Mouse (Mus musculus) liver, adult (tissue): ENCODE results near the gene Fam243.

Experiments used
- GATA4 ChIP-seq: IDR thresholded peaks from 2 replicates; pipeline ENCODE4 v1.6.1; 2014; ENCODE audit warnings: mild to moderate bottlenecking, low read length; ENCODE audit not compliant: insufficient replicate concordance

The Fam243 gene

DNA sequence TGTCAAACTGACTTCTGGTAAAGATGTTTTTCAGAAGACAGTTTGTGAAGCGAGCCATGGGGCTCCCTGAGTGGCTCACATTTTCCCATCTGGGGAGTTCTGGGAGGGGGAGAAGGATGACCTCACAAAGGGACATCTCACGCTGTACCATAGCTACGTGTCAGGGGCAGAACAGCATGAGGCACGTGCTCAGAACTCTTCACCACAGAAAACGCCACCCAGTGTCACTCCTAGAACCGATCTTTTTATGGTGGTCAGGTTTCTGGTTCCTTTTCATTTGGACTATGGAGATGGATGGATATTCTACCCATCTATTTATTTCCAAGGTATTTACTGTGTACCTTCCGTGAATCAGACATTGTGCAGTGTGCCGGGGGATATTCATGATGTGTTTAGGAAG, at the start of gene Fam243:
Gene Fam243, minus strand, starts transcription at position 101 of the 400 bp plus-strand sequence.
- TF ChIP-seq GATA4: no peak

DNA sequence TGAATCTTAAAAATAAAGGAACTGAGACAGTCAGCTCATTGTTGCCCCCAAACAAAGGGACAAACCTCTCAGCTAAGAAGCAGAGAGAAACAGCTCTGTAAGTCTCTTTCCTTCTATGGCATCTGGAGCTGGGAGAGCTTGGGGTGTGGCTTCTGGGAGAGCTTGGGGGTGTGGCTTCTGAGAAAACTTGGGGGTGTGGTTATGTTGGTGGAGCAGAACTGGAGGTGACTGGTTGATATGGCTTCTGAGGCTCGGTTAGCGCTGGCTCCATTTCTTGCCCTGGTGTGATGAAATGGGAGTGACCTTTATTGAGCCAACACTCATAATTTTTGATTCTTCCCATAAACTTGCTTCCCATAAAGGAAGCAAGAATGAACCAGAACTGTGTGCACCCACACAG, 48.0 kb upstream of the Fam243 start:
- no peak for TF ChIP-seq GATA4

DNA sequence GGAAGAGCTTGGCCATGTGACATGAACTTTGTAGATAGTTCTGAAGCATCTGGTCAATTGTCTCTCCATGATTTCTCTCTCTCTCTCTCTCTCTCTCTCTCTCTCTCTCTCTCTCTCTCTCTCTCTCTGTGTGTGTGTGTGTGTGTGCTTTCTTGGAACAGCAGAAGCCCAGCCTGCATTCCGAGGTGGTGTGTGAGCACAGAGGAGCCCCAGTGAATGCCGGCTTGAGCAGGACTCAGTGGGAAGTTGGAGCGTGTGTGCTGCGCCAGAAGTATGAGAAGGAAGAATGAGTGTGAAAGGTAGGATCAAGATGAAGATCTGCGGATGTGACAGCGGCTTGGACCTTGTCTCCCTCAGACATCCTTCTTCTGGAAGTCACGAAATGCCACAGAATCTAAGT, 44.2 kb upstream of the Fam243 start:
- no peak for TF ChIP-seq GATA4

DNA sequence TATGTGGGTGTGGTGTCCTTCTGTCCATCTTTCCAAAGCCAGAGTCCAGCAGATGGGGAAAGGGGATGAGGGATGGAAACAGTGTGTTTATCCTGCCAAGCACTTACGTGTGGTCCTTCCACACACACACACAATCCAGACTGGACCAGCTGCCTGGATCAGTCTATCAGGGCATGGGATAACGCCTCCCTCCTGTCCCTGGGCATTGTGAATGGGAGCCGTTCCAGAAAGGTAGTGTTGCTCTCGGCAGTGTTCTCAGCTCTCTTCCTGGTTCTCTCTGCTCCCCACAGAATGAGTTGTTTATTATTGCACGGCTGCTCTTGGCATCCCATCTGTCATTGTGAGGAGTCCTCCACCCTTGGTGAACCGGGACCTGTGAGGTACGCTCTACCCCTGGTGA, 39.5 kb upstream of the Fam243 start:
- TF ChIP-seq GATA4: no peak

DNA sequence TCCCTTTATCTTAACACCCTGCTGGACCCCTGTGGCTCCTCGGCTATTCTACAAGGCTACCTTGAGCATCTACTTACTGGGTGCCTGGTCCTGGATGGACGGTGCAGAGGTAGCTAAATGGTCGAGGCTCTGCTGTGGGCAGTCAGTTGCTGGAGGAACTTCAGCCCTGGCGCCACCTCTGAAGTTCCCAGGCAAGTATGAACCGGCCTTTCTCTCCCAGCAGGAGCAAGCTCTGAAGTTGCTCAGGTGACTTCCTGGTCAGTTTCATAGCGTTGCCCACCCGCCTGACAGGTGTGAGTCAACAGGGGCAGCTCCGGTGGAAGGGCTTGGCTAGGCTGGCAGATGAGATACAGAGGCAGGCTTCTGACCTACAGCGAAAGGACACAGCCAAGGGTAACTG, 38.0 kb upstream of the Fam243 start, which contains the start of gene Kcne1:
Gene Kcne1, minus strand, starts transcription at position 240 of the 400 bp plus-strand sequence.
- no peak for TF ChIP-seq GATA4

DNA sequence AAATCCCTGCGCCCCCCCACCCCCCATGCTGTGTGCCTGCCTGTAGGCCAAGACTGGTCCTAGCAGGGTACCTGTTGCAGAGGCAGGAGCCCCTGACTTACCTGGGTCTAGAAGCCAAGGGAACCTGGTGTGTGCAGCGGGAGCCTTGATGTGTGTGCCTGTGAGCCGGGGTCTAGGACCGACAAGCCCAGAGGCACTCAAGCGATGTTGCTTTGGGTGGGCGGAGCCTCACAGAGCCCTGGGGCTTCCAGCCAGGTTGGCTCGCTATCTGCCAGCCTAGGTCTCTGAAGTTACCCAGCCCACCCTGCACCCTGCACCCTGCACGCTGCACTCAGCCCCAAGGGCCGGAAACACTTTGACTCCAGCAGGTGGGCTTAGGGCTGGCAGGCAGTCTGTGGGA, 37.5 kb upstream of the Fam243 start:
- no peak for TF ChIP-seq GATA4

DNA sequence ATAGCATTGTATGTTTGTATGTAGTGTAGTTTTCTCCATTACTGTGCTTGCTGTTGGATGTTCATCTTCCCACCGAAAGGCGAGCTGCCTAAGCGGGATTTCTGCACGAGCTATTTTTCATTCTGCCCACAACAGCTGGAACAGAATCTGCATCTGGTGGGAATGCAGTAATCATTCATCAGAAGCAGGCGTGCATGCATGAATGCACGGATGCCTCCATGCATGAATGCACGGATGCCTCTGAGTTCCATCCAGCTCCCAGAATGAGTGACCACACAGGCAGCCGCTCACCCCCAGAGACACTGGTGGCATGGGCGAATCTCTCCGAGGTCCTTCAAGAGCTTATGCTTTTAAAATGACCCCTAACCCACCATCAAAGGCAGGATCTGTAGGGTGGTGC, 36.3 kb upstream of the Fam243 start:
- no peak for TF ChIP-seq GATA4

DNA sequence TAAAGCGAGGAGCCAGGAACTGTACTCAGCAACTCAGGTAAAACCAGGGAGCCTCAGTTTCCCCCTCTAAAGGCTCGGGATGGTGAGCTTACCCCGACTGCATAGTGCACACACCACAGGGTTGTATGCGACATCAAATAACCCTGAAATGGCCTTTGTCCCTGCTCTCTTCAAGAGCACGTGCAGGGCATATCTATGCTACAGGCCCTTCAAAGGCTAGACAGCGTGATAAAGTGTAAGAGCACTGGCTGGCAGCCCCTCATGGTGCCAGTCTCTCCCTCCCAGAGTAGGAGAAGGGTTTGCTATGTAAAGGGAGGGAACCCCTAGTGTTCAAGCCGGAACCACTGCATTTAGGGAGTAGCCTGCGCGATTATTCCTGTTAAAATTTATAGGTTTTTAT, 35.8 kb upstream of the Fam243 start:
- no peak for TF ChIP-seq GATA4

DNA sequence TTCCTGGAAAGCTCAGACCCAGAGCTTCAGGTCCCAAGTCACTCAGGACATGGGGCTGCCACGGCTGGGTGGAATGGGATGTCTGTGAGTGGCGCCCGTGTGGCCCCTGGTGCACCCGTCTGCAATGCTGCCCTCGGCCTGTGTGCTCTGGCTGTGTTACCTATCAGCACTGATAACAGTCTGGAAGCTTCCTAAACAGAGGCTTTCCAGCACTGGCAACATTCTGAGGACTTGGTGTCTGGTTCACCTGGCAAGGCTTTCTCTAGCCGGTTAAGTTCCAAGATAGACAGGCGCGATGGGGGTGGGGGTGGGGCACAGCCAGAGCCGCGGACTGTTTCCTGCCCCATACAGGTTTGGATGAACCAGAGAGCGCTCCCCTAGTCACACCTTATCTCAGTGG, 34.7 kb upstream of the Fam243 start:
- TF ChIP-seq GATA4: peak; percentile 66; the same call in 1 of the 2 replicates

DNA sequence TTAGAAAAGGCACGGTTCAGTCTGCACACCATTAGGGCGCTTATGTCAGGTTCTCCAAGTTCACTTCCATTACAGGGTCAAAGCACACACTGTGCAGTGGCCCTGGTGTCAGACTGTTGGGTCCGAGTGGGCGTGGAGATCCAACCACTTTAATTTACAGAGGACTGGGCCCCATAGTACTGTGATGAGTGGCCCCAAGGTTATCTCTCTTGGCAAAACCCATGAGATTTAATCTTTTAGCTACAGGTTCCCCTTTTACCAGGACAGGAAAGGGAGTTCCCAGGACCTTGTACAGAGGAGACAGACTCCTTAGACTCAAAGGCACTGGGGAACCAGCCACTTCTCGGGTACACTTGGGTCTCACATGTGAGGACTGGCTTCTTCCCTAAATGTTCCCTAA, 34.1 kb upstream of the Fam243 start:
- TF ChIP-seq GATA4: no peak

DNA sequence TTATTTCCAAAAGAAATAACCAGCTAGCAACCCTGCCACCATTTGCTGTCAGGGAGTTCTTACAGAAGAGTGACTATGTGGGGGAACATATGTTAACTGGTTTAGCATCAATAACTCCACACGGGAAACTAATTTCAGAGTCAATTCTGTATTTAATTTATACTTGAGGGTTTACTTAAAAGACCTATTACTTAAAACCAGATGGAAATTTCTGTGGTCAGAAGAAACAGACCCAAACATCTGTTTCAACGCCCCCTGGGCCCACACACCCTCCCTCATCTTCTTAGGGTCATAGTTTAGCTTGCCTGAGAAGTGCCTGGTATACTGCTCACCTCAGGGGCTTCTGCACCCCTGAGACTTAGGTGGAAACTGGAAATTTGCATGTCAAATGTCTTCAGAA, 32.7 kb upstream of the Fam243 start:
- no peak for TF ChIP-seq GATA4

DNA sequence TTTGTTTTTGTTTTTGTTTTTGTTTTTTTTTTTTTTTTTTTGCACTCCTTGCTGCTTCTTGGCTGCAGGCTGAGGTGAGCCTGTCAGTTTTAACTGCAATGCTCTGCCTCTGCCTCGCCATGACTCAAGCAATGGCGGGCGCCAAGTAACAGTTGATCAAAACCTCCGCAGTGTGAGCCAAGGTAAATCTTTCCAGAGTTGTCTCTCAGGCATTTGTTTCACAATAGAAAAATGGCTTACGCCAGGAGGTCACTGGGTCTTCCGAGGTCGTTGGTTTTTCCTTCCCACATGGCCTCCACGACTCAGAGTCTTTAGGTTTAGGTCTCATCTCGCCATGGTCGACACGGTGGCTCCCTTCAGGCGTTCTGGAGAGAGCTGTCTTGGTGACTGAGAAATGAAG, 32.1 kb upstream of the Fam243 start:
- no peak for TF ChIP-seq GATA4

DNA sequence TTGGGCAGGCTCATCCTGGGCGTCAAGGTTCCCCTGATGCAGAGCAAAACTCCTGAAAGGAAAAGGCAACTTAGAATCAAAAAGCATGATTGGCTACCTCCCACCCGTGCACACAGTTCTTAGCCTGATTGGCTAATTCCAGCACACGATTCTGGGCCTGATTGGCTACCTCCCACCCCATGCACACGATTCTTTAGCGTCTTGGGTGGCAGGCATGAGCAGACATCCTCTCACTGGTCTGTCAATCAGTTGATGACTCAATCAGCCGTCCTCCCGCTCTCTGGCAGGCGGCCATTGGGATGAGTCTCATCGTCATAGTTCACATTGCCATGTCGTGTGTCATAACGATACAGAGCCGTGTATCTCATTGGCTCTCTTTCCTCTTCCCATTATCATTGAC, 27.7 kb upstream of the Fam243 start:
- TF ChIP-seq GATA4: no peak

DNA sequence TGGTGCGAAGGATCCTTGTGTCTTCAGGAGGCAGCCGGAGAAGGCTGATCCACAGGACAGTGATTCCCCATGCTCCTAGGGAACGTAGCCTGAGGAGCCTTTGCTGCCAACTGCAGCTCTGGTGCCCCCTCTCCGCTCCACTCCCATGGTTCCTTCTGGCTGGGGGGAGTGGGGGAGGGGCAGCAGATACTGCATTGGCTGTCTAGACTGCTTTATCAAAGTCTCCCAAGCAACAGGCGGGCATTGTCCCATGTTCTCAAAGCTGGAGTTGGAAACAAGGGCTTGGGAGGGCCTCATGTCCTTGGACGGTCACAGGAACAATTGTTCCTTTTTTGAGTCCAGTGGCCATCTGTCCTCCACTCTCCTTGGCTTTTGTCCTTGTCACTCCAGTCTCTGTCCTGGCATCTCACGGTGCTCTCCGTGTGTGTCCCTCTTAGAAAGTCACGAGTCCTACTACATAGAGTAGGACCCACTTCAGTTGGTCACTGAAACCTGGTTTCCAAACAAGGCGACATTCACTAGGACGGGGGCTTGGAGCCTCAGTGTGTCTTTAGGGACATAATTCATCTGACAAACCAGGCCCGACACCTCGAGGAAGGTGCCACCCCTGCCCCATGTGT, 25.2 kb upstream of the Fam243 start:
- no peak for TF ChIP-seq GATA4

DNA sequence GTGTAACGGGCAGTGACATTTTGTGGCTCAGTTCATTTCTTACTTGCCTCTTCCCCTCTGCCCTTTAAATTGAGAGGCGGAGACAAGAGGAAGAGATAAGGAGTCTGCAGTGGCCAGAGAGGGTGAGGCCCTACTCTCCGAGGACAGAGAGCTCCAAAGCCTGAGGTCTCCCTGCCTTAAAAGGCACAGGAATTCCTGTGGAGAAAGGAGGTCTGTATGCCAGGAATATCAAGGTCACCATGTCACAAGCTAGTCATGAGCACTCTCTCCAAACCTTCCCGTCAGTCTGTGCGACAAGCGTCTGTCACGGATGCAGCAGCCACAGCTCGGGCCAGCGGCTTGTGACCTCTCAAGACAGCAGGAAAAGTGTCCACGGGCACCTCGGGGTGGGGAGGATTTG, 23.9 kb upstream of the Fam243 start:
- peak; percentile 79 for TF ChIP-seq GATA4

DNA sequence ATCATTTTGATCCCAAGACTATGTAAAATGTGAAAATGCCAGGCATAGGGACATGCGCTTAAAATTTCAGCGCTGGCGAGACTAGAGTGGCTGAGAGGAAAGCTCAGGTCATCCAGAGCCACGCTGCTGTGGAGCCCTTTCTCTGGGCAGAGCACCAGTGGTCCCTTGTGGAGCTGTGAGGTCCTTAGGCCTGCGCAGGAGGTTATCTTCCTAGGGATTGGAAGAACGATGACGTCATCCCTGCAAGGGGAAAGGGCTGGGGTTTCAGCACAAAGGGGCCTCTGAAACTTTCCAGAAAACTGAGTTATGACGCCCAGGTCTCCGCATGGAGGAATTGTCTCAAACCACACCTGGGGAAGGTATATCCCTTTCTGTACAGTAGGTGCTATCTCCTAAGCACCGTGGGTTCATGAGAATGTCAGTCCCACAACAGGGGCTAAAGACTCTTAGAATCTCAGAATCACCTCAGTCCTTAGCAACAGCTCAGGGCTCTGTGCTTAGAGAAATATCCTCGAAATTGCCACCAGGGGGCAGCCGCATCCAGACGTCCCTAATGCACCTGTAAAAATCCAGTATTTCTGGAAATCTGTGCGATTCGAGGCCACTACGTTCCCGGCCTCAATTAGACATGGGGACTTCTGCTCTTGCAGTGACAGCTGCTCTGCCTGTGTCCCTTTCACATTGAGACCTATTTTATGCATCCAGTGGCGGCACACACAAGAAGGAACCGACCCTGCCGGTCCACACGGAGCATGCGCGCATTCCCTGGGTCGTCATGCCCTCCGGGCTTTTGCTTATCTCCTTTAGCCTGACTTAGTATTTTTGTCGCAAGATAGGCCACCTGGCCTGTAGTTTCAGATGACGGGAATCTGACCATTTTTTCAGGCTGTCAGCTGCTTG, 19.6 kb upstream of the Fam243 start:
- TF ChIP-seq GATA4: no peak

DNA sequence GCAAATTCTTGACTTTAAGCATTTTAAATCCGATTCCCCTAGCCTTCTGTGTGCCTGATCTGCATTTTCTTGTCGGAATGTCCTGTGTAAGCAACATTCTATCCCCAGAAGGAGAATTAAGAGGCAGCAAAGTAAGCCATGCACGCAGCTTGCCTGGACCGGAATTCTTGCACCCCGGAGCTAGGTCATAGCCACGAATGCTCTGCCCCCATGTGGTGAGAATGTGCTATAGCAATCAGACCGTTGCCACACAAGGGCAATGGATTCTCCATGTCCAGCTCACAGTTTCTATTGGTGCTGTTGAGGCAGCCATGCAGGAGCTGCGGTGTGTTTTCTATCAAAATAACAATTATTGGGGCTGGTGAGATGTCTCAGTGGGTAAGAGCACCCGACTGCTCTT, 15.0 kb upstream of the Fam243 start:
- no peak for TF ChIP-seq GATA4

DNA sequence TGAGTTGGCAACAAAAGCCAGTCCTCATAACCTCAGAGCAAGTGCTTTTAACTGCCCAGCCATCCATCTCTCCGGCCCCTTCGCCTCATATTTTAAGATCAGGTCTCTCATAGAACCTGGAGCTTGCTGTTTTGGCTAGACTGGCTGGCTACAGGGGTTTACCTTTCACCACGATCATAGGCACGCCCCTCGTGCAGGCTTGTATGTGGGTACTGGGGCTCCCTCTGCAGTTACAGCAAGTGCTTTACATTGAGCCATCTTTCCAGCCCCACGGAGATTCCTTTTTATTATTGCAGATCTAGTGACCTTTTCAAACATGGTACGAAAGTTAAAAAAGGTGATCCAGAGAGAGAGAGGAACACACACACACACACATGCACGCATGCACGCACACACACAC, 13.4 kb upstream of the Fam243 start:
- TF ChIP-seq GATA4: no peak
